Mouse (Mus musculus) inflammation-experienced regulatory T-cells, adult 6 months (primary cell): Measurements from ENCODE around the gene Capn11. TPM values are rescaled to one million over a fixed set of nuclear protein-coding genes. Genes with fewer than 3 reads are reported as not detected.

Experiments used
- ATAC-seq: one replicate; pipeline ENCODE4 v1.8.0; 2017
- polyA plus RNA-seq, 3 experiments: library from polyadenylated mRNA; unstranded; fragments of 100-300 nt; shearing (Covaris generic); gene quantifications; one replicate each; pipeline ENCODE4 v1.2.1; 2017

Gene Capn11
- polyA plus RNA-seq, 3 experiments from 2014 or later, result not detected

DNA sequence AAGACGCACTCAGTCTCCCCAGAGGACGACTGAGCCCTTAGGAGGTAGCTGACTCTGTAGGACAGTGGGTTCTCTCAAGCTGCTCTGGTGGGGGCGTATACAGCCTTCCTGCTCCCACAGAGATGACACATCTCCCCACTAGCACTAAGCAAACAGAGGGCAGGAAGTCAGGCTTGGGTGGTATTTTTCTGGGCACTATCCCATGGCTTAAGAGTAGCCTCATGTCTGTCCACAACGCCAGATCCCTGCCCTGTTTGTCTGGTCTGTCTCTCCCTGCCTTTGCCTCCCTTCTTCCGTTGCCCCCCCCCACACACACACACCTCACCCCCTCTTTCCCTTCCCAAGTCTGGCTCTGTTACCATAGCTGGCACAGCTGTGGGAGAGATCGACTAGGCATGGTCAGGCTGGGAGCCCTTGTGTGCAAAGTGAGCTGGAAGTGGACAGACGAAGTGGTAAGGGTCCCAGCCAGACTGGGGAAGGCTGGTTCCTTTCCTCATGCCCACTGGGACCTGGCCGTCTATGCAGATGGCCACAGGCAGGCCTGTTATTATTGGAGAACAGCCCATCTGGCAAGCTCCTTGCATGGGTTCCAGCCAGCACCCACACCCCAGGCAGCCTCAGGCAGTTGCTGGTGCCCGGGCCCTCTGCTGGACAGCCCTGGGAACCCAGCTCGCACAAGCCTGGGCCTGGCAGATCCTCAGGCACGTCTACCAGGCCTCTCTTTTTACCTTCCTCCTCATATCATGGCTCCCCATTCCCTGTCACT, 62.3 kb downstream of the Capn11 start:
- ATAC-seq, result no peak

DNA sequence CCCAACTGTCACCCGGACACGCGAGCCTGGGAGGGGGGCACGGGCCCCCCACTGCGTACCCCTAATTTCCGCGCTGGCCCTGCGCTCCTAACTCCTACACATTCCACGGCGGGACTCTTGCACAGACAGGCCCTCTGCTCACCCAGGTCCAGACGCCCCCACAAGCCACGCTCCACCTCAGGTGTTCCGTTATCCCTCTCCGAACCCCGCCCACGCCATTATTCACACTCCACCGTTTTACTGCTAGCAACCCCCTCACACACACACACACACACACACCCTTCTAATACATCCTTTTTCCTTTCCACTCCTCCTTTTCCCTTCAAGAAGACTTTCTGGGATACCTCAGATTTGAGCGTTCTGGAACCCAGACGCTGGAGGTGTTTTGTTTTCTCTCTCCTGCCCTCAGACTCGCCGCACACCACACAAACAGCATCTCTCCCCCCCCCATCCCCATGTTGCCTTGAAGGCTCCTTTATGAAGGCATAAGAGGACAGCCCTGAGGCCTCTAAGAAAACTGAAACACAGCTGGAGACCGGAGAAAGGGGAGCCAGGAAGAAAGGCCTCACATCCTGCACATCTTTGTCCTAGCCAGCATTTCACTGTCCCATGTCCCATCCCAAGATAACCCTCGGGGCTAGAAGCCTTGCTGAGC, 63.3 kb downstream of the Capn11 start:
- peak; percentile 26 for ATAC-seq

DNA sequence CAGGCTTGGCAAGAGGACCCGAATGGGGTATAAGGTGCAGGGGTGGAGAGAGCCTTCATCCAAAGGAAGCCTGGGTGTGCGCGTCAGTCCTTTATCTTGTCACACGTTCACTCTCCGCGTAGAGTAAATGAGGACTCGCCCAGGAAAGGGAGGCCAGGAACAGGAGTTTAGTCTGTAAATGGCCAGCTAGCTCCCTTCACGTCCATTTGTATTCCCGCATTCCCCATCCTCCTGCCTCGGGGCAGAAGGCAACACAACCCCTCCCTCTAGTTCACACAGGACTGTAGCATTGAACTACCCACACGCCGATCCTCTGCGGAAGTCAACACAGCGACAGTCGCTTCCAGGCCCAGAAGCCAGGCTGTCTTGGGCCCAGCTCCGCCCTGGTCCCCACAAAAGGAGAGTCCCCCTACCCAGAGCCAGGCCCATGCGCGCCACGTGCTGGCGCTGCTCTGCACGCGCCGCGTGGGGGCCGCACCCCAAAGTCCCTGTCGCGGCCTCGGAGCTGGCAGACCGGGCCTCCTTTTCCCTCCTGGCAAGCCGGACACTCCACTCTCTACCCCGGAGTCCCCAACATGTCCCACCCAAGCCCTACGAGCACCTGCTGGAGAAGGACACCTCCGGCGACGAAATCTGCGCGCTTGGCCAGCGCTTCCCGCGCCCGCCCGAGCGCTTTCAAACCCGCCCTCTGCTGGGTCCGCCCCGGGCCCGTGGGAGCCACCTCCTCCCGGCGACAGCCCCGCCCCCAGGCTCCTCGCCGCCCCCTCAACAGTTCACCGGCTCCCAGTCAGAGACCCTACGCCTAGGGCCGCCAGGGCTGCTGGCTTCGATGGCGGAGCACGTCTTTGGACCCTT, 64.0 kb downstream of the Capn11 start:
- ATAC-seq, result peak; percentile 84

DNA sequence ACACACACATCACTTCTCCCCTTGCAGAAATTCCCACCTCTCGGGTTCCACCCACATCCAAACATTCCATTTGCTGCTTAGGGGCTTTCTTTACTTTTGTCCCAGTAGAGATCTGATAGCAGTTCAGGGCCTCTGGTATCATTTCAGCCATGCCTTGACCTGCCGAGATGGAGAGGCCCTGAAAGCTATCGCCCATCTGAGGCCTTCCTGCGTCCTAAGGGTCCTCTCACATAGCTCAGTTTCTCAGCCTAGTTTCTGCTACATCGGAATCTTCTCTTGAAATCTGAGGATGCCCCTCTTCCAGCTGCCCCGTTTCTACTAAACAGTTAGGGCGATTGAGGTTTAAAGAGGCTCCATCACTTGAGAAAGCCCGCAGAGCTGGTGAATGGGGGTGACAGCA, 64.9 kb downstream of the Capn11 start:
- ATAC-seq, result no peak

DNA sequence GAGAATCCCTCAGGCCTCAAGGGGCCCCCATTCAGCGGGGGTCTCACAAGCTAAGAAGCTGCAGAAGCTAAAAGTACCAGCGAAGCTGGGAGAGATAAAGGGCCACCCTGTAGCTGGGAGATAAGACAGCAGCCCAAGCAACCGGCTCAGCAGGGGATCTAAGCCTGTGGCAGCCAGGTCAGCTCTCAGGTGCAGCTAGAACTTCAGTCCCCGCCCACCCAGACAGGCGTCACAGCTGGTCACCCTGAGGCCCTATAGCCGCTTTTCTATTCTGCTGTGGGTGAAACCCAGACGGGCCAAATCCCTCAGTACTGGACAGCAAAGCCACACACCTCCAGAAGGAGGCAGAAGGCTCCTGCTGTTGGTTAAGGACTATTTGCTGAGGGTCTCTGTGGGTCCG, 65.6 kb downstream of the Capn11 start:
- no peak for ATAC-seq

DNA sequence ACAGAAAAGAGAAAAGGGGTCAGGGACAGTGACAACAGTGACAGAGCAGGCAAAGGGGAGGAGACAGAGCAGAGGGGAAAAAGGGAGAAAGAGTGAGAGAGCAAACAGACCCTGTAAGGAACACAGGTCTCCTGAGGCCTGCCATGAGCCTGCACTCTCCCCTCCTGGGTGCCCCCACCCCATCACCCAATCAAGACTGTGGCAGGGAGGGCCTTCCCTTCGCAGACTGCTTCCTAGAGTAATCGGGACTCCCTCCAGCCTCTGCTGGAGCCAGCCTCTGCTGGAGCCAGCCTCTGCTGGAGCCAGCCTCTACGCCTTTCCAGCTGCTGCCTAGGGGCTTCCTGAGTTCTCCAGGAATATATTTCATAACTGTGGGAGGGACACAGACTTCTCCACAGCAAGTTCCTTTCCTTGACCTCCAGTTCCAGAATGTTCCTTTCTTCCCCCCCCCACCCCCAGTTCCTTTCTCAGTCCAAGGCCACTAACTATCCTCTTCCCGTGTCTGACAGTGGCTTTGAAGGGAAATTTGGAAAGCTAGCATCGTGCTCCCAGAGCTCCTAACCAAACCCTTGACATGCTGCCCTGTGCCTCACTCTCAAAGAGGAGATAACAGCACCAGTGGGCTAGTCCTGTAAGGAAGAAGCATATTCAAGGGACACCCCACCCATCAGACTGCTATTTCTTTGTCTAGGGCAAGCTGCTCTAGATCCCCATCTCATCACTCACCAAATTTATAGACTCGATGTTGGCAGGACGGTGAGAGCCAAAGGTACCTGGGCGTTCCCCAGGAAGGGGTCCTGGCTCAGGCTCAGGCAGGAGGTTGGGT, 66.3 kb downstream of the Capn11 start:
- no peak for ATAC-seq

DNA sequence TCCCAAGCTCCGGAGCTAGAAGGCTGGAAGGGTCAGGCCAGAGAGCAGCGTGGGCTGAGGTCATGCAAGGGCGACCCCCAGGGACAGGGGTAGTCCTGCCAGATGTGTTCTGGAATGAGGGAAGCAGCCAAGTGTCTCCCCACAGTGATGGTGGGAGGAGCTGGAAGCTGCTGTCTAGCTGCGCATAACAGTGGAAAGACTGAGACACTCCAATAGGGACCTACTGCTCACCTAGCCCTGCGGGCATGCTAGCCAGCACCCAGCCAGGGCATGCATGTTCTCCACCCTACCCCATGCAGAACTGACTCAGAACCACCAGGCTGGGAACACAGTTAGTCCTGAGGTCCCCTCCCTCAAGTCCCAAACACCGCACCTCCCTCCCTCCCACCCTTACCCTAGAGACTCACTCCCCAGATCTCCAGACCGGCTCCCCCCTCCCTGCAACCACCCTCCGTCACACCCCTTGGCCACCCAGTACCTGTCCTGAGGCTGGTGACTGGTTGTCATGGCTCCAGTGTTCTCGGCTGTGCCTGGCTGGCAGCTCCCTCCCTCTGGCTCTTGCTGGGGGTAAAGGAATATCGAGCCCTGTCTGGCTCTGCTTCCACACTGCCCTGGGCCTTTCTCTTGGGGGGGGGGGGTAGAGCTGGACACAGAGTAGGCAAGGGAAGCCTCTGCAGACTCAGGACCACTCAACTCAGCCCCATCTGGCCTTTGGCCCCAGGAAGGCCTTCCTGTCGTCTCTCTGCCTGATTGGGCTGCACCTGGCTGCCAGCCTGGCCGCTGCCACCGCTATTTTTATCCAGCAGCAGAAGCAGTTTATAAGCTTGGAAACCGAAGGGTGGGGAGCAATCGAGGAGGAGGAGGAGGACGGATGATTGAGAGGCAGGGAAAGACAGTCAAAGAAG, 67.2 kb downstream of the Capn11 start:
- ATAC-seq, result no peak

DNA sequence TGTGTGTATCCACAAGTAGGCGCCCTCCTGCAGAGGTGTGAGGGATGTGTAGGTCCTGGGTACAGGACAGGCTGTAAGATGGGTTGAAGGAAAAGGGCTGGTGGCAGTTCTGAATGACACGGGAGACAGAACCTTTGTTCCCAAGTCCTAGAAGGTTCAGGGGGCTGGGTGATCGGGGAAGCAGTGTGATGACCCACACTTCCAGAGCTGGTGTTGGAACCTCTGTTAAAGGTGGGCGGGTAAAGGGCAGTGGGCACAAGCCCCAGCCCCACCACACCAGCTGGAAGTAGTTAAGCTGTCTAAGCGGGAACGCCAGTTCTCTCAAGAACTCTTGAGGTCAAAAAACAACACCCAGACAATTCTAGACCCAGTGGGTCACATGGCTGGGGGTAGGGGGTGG, 68.7 kb downstream of the Capn11 start:
- no peak for ATAC-seq

DNA sequence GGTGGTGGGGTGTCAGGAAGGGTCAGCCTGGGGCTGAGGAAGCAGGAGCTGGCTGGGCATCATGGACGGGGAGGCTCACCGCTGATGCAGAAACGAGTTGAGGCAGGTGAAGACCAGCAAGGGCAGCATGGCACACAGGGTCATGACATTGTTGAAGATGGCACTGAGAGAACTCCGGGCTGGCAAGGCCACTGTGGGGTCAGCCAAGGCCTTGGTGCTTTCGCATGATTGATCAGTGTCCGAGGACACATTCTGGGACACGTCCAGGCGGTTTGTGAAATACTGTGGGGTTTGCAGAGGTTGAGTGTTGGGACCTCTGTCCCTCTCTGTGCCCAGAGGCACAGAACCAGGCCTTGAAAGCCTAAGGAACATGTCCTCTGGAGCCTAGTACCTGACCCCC, 69.3 kb downstream of the Capn11 start:
- ATAC-seq, result no peak

DNA sequence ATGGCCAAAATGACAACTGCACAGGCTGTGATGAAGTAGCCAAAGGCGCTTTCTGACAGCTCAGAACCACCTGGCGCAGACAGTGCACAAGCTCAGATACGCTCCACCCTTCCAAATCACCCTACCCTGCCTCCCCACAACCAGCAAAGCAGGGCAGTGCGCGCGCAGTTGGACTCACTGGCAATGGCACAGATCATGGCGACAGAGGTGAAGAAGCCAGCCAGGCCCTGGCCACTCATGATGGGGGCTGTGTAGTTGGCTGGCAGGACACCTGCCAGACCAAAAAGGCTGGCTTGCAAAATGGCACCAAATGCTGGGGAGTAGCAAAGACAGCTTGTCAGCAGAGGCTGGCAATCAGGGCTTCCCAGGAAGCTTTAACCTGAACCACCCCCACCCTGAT, 69.9 kb downstream of the Capn11 start:
- ATAC-seq, result no peak

DNA sequence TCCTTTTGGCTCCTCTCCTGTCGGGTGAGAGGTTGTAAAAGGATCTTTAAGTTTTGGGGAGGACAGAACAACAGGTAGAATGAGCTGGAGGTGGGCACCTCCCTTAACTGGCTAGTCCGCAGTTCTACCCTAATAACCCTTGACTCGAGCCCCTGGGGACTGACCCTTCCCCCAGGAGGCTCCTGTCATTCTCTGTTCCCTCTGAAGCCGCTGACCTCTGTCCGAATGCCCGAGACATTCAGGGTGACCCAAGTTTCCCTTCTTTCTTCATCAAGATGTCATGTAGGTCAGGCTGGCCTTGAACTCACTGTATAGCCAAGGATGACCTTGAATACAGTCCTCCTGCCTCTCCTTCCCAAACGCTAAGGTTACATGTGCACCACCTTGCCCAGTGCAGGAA, 70.8 kb downstream of the Capn11 start:
- ATAC-seq, result no peak

DNA sequence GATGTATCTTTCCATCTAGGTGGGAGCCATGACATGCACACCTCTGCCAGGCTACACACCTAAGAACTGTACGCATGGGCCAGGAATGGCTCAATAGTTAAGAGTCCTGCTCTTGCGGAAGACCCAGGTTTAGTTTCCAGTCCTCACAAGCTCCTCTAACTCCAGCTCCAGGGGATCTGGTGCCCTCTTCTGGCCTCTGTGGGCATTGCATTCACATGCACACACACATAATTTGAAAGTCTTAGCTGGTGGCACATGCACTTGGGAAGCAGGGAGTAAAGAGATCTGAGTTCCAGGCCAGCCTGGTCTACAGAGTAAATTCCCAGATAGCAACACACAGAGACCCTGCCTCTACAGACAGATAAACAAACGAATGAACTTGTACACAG, 72.7 kb downstream of the Capn11 start:
- ATAC-seq, result no peak

DNA sequence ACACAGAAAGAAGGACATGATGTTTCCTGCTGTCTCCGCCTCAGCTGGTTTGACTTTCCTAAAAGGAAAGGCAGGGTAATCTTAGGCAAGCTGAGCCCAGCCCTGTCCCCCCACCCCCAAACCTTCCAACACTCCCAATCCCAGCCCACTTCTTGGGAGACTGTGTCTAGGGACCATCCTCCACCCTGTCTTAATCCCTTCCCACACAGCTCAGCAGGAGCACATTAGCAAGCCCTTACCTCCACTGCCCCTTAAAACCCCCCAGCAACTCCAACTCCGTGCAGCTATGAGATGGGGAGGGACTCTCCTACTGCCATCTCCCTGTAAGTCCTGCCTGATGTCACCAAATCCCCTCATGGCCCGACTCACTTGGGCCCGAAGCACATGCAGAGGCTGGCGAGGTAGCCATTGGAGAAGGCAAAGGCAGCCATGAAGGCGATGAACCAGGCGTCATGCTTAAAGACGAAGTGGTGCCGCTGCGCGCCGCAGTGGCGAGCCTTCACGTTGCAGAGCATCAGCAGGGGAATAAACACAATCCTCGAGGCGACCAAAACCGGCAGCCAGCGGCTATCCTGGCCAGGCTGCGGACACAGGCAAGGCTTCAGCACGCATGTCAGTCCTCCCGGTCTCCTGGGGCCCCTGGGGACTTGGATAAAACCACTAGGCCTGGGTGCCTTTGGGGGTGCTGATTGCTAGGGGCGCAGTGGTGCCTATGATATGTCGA, 73.2 kb downstream of the Capn11 start:
- no peak for ATAC-seq

DNA sequence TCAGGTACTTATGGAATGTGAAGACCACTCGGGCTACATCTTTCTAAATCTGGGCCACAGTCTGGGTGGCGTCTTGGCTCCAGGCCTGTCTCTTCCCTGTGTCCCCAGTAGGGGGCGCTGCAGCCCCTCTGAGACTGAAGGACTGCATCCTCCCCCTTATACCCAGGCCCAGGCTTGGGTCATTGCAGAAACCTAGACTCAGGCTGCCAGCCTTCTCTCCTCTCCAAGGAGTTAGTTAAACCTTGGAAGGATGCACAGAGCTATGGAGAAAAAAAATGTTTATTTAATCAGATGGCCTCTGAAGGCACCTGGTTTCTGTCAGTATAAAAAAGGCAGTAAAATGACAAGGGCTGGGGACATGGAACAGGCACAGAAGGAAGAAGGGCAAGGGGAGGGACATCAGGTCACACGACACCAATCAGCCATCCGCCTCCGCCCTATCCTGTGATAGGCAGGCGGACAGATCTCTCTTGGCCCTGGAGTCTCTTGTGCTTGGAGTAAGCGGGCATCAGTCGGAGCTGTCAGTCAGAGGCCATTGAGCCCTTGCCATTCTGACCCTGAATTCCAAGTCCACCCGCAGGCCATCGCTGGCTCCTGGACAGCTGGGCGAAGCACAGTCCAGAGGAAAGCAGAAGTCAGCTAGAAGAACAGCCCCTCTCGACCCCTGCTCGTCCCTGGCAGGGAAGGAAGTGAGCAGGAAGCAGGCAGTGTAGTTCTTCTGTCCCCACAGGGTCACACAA, 74.0 kb downstream of the Capn11 start:
- no peak for ATAC-seq

DNA sequence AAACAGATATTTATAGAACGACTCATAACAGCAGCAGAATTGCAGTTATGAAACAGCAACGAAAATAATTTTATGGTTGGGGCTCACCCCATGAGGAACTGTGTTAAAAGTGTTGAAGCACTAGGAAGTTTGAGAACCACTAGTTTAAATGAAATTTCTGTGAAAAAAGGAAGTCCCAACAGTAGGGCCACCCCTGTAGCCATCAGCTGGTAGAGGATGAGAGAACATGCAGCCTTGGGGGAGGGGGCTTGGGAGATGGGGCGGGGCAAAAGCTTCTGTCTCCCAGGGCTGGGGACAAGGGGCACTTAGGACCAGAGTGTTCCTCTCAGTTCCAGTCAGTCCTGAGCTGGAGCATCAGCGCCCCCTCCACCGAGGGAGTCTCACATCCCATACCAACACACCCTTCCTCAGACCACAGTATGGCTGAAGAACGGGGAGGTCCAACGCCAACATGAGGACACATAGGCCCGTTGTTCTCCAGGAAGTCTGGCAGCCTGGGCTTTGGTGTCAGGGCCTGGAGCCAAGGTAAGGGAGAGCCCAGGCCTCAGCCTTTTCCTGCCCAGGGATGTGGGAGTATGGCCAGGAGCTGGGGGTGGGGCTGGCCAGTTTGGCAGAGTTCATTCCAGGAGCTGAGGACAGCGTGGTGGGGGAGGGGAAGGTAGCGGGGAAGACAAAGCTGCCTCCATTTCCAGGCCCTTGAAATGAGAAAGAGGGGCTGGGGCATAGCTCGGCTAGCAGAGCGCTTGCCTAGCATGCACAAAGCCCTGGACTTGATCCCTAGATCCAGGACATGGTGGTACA, 74.8 kb downstream of the Capn11 start:
- ATAC-seq, result no peak

DNA sequence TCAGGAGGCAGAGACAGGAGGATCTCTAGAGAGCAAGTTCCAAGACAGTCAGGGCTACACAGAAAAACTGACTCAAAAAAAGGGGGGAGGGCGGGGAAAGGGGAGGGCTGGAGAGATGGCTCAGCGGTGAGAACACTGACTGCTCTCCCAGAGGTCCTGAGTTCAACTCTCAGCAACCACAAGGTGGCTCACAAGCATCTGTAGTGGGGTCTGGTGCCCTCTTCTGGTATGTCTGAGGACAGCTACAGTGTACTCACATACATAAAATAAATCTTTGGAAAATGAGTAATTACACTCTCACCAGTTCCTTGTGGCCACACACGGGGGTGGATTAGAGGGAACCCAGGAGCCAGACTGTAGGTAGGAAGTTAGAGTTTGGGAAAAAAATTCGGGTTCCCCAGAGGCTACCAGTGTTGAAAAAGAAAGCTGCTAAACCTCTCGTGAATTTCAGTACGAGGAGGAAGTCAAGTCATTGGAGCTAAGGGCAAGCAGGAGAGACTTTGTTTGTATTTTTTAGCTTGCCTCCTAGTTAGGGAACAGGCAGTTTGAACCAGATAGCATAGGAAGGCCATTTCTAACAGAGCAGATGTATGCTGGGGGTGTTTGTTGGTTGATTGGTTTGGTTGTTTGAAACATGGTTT, 76.3 kb downstream of the Capn11 start:
- ATAC-seq, result no peak

DNA sequence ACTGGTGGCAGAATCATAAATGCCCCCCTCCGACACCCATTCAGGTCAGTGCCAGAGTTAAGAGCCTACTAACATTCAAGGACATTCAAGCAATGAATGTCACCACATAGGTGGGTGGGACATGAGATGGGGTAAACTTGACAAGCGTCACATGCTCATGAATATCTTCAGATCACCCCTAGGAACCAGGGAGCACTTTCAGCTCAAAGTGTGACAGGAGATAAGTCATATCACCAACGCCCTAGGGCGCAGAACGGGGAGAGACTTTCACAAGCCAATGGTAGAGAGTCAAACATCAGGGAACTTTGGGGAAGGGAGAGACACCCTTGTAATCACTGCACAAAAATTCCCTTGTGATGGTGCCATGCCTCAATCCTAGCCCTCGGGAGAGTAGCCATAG, 76.9 kb downstream of the Capn11 start:
- ATAC-seq, result no peak

DNA sequence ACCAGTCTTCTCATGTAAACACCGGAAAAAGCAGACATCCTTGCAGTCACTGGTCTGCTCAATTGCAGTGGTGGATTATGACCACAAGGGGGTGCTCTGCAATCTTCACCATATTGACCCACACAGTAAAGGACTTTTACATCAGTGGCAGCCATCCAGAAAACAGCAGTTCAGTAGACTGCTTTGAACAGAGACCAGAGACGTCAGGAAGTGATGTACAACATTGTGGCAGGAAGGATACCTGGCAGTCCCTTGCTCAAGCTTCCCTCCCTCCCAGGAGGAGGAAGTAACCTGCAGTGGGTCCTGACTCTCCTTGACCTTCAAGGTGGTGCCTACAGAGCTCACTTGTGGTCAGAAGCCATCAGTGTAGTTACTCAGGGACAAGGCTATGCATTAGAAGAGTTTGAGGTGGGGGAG, 77.5 kb downstream of the Capn11 start:
- ATAC-seq, result peak; percentile 85
